Mouse (Mus musculus): ENCODE results near the gene Zbtb39. TPM values are rescaled to one million over a fixed set of nuclear protein-coding genes. Genes with fewer than 3 reads are reported as not detected.
"Not testable (repeated sequence)": the region's sequence is repeated elsewhere in the genome, so short reads cannot be mapped to it uniquely, and the experiment has no call there.

The Zbtb39 gene
- total RNA-seq, 1 experiment = 8.3 TPM

DNA sequence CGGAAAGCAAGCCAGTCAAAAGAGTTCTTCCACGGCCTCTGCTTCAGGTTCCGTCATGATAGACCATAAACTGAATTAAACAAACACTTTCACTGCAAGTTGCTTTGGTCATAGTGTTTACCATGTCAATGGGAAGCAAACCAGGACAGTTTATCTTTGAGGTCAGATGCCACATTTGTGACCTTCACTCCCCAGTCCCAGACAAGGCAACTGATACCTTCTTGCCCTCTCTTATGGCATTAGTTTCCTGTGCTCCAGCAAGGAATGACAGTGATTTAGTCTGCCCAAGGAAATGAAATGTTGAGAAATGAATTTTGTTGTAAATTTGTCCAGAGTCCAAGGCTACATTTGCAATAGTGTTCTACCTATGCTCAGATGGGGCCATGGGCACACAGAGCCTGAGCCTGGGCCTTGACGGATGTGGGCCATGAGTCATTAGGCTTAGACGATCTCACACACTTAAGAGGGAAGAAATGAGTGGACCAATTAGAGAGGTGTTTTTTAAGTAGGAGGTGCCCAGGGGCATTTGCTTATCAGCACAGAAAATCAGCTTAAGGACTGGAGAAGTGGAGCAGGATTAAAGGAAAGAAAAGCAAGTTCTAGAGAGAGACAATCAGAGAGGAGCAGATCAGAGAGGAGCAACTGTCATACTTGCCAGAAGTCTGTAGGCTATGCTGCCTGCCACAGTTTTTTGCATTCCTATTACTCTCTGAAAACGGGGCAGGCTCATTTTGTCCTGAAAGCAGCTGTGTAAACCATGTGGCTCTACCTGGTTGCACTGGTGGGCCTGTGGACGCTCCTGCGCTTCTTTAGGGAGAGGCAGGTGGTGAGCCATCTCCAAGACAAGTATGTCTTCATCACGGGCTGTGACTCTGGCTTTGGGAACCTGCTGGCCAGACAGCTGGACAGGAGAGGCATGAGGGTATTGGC lies 20.1 kb downstream of the Zbtb39 start, which contains the start of the genes Rdh1 and Rdh16f1:
TSS of gene Rdh1 (plus strand) at position 541 of the 930 bp plus-strand sequence.
TSS of gene Rdh16f1 (plus strand) at position 607 of the 930 bp plus-strand sequence.
- Histone ChIP-seq H3K36me3 (ENCODE audit: control insufficient read depth, insufficient read depth, low read length, poor library complexity, severe bottlenecking) (no peaks in the 10 kb centered on the region), H3K4me3 (ENCODE audit: insufficient read depth in 1 of 2, low read depth in 1 of 2, low read length in 2 of 2, poor library complexity in 1 of 2, severe bottlenecking in 1 of 2) (no peak within 1 kb of the TSS), H3K9ac (ENCODE audit: insufficient read depth, low read depth, low read length, poor library complexity, severe bottlenecking) (no peak within 1 kb of the TSS), H3K27ac (ENCODE audit: insufficient read depth, low read depth, low read length, poor library complexity, severe bottlenecking) (no peak within 1 kb of the TSS), H3K4me1 (ENCODE audit: control insufficient read depth in 2 of 2, insufficient read depth in 2 of 2, low read length in 2 of 2, poor library complexity in 1 of 2) (no peaks in the 10 kb centered on the region; a peak in 1 of 4 replicates), H3K9me3 (ENCODE audit: control insufficient read depth, insufficient read depth, low read depth, low read length) (no peaks in the 10 kb centered on the region)
- no peak for TF ChIP-seq MAFK (IDR thresholded peaks at IDR 0.05; ENCODE audit: insufficient read depth, low read depth, low read length)
- no peak for TF ChIP-seq ZC3H11A (IDR thresholded peaks at IDR 0.05; ENCODE audit: borderline replicate concordance, low read depth, low read length)
- no peak for TF ChIP-seq HCFC1 (IDR thresholded peaks at IDR 0.05; ENCODE audit: borderline replicate concordance, insufficient read depth, low read length)
- no peak for TF ChIP-seq CHD2 (IDR thresholded peaks at IDR 0.05; ENCODE audit: low read depth, low read length)
- TF ChIP-seq ZNF384 (IDR thresholded peaks at IDR 0.05; ENCODE audit: low read depth, low read length) = no peak
- no peak for DNase-seq (ENCODE audit: low read depth, low spot score)
- in situ Hi-C loops (cut with MboI; ENCODE audit: low sequenced_read_pairs in 2 of 2, unreplicated experiment in 2 of 2) = no loop called here

DNA sequence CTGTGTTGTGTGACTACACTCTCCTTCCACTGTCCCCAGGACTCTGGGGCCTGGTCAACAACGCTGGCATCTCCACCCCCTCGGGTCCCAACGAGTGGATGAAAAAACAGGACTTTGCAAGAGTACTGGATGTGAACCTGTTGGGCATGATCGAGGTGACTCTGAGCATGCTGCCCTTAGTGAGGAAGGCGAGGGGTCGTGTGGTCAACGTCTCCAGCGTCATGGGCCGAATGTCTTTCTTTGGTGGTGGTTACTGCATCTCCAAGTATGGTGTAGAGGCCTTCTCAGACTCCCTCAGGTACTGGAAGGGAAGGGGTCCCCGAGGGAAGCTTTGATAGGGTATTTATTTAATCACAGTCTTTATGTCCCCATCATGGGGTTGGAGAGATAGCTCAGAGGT lies 23.6 kb downstream of the Zbtb39 start:
- H3K4me1 ChIP-seq (ENCODE audit: control insufficient read depth in 2 of 2, insufficient read depth in 2 of 2, low read length in 2 of 2, poor library complexity in 1 of 2); DNase-seq (ENCODE audit: low read depth, low spot score); in situ Hi-C loops (cut with MboI; ENCODE audit: low sequenced_read_pairs in 2 of 2, unreplicated experiment in 2 of 2); H3K4me3 ChIP-seq (ENCODE audit: insufficient read depth in 1 of 2, low read depth in 1 of 2, low read length in 2 of 2, poor library complexity in 1 of 2, severe bottlenecking in 1 of 2); H3K27ac ChIP-seq (ENCODE audit: insufficient read depth, low read depth, low read length, poor library complexity, severe bottlenecking); H3K36me3 ChIP-seq (ENCODE audit: control insufficient read depth, insufficient read depth, low read length, poor library complexity, severe bottlenecking); H3K9ac ChIP-seq (ENCODE audit: insufficient read depth, low read depth, low read length, poor library complexity, severe bottlenecking); H3K9me3 ChIP-seq (ENCODE audit: control insufficient read depth, insufficient read depth, low read depth, low read length): not testable (repeated sequence)

DNA sequence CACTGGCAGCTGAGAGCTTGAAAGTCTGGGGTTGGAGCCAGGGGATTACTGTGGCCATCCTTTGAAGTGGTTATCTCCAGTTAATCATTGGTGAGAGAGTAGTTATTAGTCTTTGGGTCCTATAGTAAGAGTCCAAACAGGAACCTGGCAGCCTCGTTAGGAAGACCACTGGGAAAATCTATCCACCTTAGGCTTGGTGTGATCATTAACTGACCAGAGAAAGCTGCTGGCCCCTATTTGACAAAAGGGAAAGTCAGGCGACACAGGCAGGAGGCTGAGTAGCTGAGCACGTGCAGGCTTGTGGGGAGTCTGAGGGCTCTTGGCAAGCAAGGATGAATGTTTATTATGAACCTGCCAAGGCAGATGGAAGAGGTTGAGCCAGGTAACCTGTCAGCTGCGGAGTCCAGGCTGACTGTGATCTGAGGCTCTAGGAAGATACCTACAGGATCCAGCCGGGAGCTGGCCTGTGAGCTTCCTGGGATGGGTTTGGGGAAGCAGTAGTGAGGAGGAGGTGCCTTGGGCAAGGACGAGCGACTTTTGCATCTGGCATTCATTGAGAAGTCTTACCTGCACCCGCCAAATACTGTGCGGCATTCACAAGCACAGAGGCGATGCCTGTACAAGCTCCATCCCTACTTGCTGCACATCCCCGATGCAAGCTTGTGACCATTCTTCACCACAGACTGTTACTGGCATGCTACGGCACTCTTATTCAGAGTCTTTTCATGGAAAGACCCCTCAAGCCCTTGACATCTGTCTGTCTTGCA lies 24.8 kb downstream of the Zbtb39 start:
- no peak for DNase-seq (ENCODE audit: low read depth, low spot score)
- Histone ChIP-seq H3K4me1 (ENCODE audit: control insufficient read depth in 2 of 2, insufficient read depth in 2 of 2, low read length in 2 of 2, poor library complexity in 1 of 2) (no peaks in the 10 kb centered on the region; a peak in 1 of 4 replicates), H3K36me3 (ENCODE audit: control insufficient read depth, insufficient read depth, low read length, poor library complexity, severe bottlenecking) (no peaks in the 10 kb centered on the region), H3K9me3 (ENCODE audit: control insufficient read depth, insufficient read depth, low read depth, low read length) (no peaks in the 10 kb centered on the region), H3K4me3 (ENCODE audit: insufficient read depth in 1 of 2, low read depth in 1 of 2, low read length in 2 of 2, poor library complexity in 1 of 2, severe bottlenecking in 1 of 2) (no peak overlapping the region), H3K9ac (ENCODE audit: insufficient read depth, low read depth, low read length, poor library complexity, severe bottlenecking) (no peak overlapping the region), H3K27ac (ENCODE audit: insufficient read depth, low read depth, low read length, poor library complexity, severe bottlenecking) (no peak overlapping the region)
- TF ChIP-seq CHD2 (IDR thresholded peaks at IDR 0.05; ENCODE audit: low read depth, low read length) = no peak
- no peak for TF ChIP-seq ZC3H11A (IDR thresholded peaks at IDR 0.05; ENCODE audit: borderline replicate concordance, low read depth, low read length)
- TF ChIP-seq MAFK (IDR thresholded peaks at IDR 0.05; ENCODE audit: insufficient read depth, low read depth, low read length) = no peak
- TF ChIP-seq HCFC1 (IDR thresholded peaks at IDR 0.05; ENCODE audit: borderline replicate concordance, insufficient read depth, low read length) = no peak
- no peak for TF ChIP-seq ZNF384 (IDR thresholded peaks at IDR 0.05; ENCODE audit: low read depth, low read length)
- in situ Hi-C loops (cut with MboI; ENCODE audit: low sequenced_read_pairs in 2 of 2, unreplicated experiment in 2 of 2) = no loop called here

DNA sequence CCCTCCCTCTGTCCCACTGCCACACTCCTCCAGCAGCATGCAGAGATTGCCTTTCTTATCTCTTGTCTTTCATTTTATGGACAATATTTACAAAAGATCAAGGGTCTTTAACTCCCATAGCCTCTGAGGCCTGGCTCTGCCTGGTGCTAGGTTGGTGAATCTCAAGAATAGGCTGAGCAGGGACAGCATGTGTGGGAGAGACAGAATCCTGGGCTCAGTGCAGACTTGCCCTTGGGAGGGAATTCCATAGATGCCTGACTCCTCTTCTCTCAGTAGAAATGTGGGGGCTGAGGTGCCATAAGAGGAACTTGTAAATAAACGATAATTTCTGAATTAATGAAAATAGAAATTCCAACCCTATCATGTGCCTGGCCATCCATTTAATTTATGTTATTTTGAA lies 27.2 kb downstream of the Zbtb39 start:
- Histone ChIP-seq H3K27ac (ENCODE audit: insufficient read depth, low read depth, low read length, poor library complexity, severe bottlenecking) (no peak overlapping the region), H3K4me3 (ENCODE audit: insufficient read depth in 1 of 2, low read depth in 1 of 2, low read length in 2 of 2, poor library complexity in 1 of 2, severe bottlenecking in 1 of 2) (no peak overlapping the region), H3K9ac (ENCODE audit: insufficient read depth, low read depth, low read length, poor library complexity, severe bottlenecking) (no peak overlapping the region), H3K9me3 (ENCODE audit: control insufficient read depth, insufficient read depth, low read depth, low read length) (no peaks in the 10 kb centered on the region), H3K4me1 (ENCODE audit: control insufficient read depth in 2 of 2, insufficient read depth in 2 of 2, low read length in 2 of 2, poor library complexity in 1 of 2) (no peaks in the 10 kb centered on the region; a peak in 1 of 4 replicates), H3K36me3 (ENCODE audit: control insufficient read depth, insufficient read depth, low read length, poor library complexity, severe bottlenecking) (no peaks in the 10 kb centered on the region)
- TF ChIP-seq MAFK (IDR thresholded peaks at IDR 0.05; ENCODE audit: insufficient read depth, low read depth, low read length) (no peak), ZNF384 (IDR thresholded peaks at IDR 0.05; ENCODE audit: low read depth, low read length) (no peak), HCFC1 (IDR thresholded peaks at IDR 0.05; ENCODE audit: borderline replicate concordance, insufficient read depth, low read length) (no peak), ZC3H11A (IDR thresholded peaks at IDR 0.05; ENCODE audit: borderline replicate concordance, low read depth, low read length) (no peak), CHD2 (IDR thresholded peaks at IDR 0.05; ENCODE audit: low read depth, low read length) (no peak)
- no peak for DNase-seq (ENCODE audit: low read depth, low spot score)
- in situ Hi-C loops (cut with MboI; ENCODE audit: low sequenced_read_pairs in 2 of 2, unreplicated experiment in 2 of 2) = no loop called here

All from ES-E14 (cell line).